Mouse (Mus musculus) hindbrain, postnatal 0 days (tissue): ENCODE results near the gene Rorc. TPM values are rescaled to one million over a fixed set of nuclear protein-coding genes. Genes with fewer than 3 reads are reported as not detected.

Experiments
- ATAC-seq: fragments of 200-750 bp; cut with Nextera tagmentation; 2 replicates; pipeline ENCODE4 v1.8.0; 2017; ENCODE audit warnings: mild to moderate bottlenecking, moderate TSS enrichment, moderate library complexity
- DNase-seq: peaks from one replicate; pipeline ENCODE4 v3.0.0-alpha.2; 2015; ENCODE audit warnings: low spot score
- H3K27ac ChIP-seq: fragments of 300-500 bp; sonication (generic); 2 replicates; pipeline ENCODE4 v1.5.1; 2014; ENCODE audit warnings: mild to moderate bottlenecking
- H3K27me3 ChIP-seq: fragments of 300-500 bp; sonication (generic); 2 replicates; pipeline ENCODE4 v1.6.1; 2014; ENCODE audit warnings: low read length, mixed read lengths; ENCODE audit not compliant: insufficient read depth
- H3K36me3 ChIP-seq: fragments of 300-500 bp; sonication (generic); 2 replicates; pipeline ENCODE4 v1.6.1; 2014; ENCODE audit warnings: low read length, mixed read lengths; ENCODE audit not compliant: insufficient read depth
- H3K4me1 ChIP-seq: fragments of 300-500 bp; sonication (generic); 2 replicates; pipeline ENCODE4 v1.6.1; 2014; ENCODE audit warnings: antibody characterized with exemption, low read length, mixed read lengths; ENCODE audit not compliant: insufficient read depth
- H3K4me2 ChIP-seq: fragments of 300-500 bp; sonication (generic); 2 replicates; pipeline ENCODE4 v1.6.1; 2014; ENCODE audit warnings: low read depth, mild to moderate bottlenecking, low read length, moderate library complexity, mixed read lengths
- H3K4me3 ChIP-seq: fragments of 300-500 bp; sonication (generic); 2 replicates; pipeline ENCODE4 v1.5.1; 2014; ENCODE audit warnings: low read length
- H3K9ac ChIP-seq: fragments of 300-500 bp; sonication (generic); replicated peaks from 2 replicates; pipeline ENCODE4 v1.6.1; 2014; ENCODE audit warnings: mild to moderate bottlenecking, low read length, moderate library complexity, mixed read lengths
- H3K9me3 ChIP-seq: fragments of 300-500 bp; sonication (generic); 2 replicates; pipeline ENCODE4 v1.6.1; 2016; ENCODE audit warnings: low read length, mixed read lengths
- CTCF ChIP-seq: IDR thresholded peaks from 2 replicates; pipeline ENCODE4 v1.5.1; 2016; ENCODE audit warnings: antibody characterized with exemption, control low read depth, low read depth
- WGBS: fragments of 180-500 bp; shearing (Covaris S2); extraction: QIAGEN DNeasy Blood & Tissue Kit; methylation state at CpG from one replicate; pipeline ENCODE4 v1.1.7; 2014; 5-methylcytosine and 5-hydroxymethylcytosine counted together
- polyA plus RNA-seq: library from polyadenylated mRNA; unstranded; fragments of >200 nt; fragmentation: Nextera tagmentation; extraction: Ambion mirVana; gene quantifications from 2 replicates; pipeline ENCODE4 v1.2.1, GENCODE M21; 2015
- total RNA-seq: library from RNA; depleted of rRNA; stranded (reverse); fragments of >200 nt; gene quantifications from 2 replicates; pipeline ENCODE4 v1.2.3, GENCODE M21; 2014

Rorc gene
- total and polyA plus RNA-seq, 2 experiments from 2014 or later: 0.45 to 1.5 TPM

- ATAC-seq: no peak
- H3K9me3 ChIP-seq: no peaks in the 10 kb centered on the region
- no peak overlapping the region for H3K9ac ChIP-seq
- no peaks in the 10 kb centered on the region for H3K27me3 ChIP-seq
- H3K4me2 ChIP-seq: no peak overlapping the region
- no peaks in the 10 kb centered on the region for H3K36me3 ChIP-seq
- H3K4me3 ChIP-seq: no peak overlapping the region
- no peaks in the 10 kb centered on the region; the same call in 1 of the 2 replicates for H3K4me1 ChIP-seq
- DNase-seq: no peak
- TF ChIP-seq CTCF: no peak
- 89% methylated on average over 6 of the region's 6 CpGs for WGBS
- H3K27ac ChIP-seq: no peak overlapping the region
Measured at GRCm38 (mm10) chr3:94367511-94367910, 5.1 kb upstream of the Rorc start.

GRCm38 (mm10) chr3:94368631-94369030, 4.0 kb upstream of the Rorc start:
- TF ChIP-seq CTCF: no peak
- 73% methylated on average over 6 of the region's 6 CpGs for WGBS
- H3K4me3 ChIP-seq: no peak overlapping the region
- peaks cover 10% of the 10 kb centered on the region; the same call in 1 of the 2 replicates for H3K4me1 ChIP-seq
- no peak overlapping the region for H3K4me2 ChIP-seq
- H3K27ac ChIP-seq: no peak overlapping the region
- ATAC-seq: no peak
- no peaks in the 10 kb centered on the region for H3K9me3 ChIP-seq
- no peak for DNase-seq
- no peaks in the 10 kb centered on the region for H3K36me3 ChIP-seq
- H3K9ac ChIP-seq: no peak overlapping the region
- H3K27me3 ChIP-seq: no peaks in the 10 kb centered on the region

GRCm38 (mm10) chr3:94369709-94370108, 2.9 kb upstream of the Rorc start:
- DNase-seq (no peak), ATAC-seq (no peak)
- Histone ChIP-seq H3K9ac (no peak overlapping the region), H3K27ac (no peak overlapping the region), H3K36me3 (no peaks in the 10 kb centered on the region), H3K4me1 (peaks cover 12% of the 10 kb centered on the region; the same call in 1 of the 2 replicates), H3K4me2 (no peak overlapping the region), H3K9me3 (no peaks in the 10 kb centered on the region), H3K27me3 (no peaks in the 10 kb centered on the region), H3K4me3 (no peak overlapping the region)
- 54% methylated on average over 2 of the region's 2 CpGs for WGBS
- no peak for TF ChIP-seq CTCF

GRCm38 (mm10) chr3:94371637-94372036, 957 bp upstream of the Rorc start:
- H3K27me3 ChIP-seq: no peaks in the 10 kb centered on the region
- H3K4me3 ChIP-seq: peak overlapping the region; percentile 16
- peak overlapping the region; percentile 43 for H3K4me2 ChIP-seq
- H3K9me3 ChIP-seq: no peaks in the 10 kb centered on the region
- peak; percentile 88 for DNase-seq
- TF ChIP-seq CTCF: no peak
- no peaks in the 10 kb centered on the region for H3K36me3 ChIP-seq
- peaks cover 12% of the 10 kb centered on the region; the same call in 1 of the 2 replicates for H3K4me1 ChIP-seq
- no peak overlapping the region; the same call in 1 of the 2 replicates for H3K27ac ChIP-seq
- 10% methylated on average over 11 of the region's 11 CpGs for WGBS
- H3K9ac ChIP-seq: 0 out of 2 replicates have a peak overlapping the region, but pooled peaks have one; percentile 21
- peak; percentile 59 for ATAC-seq

GRCm38 (mm10) chr3:94372038-94372437, 556 bp upstream of the Rorc start:
- Histone ChIP-seq H3K27me3 (no peaks in the 10 kb centered on the region), H3K4me3 (peak overlapping the region; percentile 16; the same call in 1 of the 2 replicates), H3K27ac (no peak overlapping the region), H3K4me2 (peak overlapping the region; percentile 43), H3K9ac (0 out of 2 replicates have a peak overlapping the region, but pooled peaks have one; percentile 21), H3K4me1 (peaks cover 12% of the 10 kb centered on the region; the same call in 1 of the 2 replicates), H3K9me3 (no peaks in the 10 kb centered on the region), H3K36me3 (no peaks in the 10 kb centered on the region)
- TF ChIP-seq CTCF: no peak
- no peak for DNase-seq
- ATAC-seq: peak; percentile 7; the same call in 1 of the 2 replicates
- 0% methylated on average over 3 of the region's 3 CpGs for WGBS

GRCm38 (mm10) chr3:94373090-94373489, 496 bp downstream of the Rorc start:
- ATAC-seq (peak; percentile 18; the same call in 1 of the 2 replicates), DNase-seq (no peak)
- Histone ChIP-seq H3K36me3 (no peaks in the 10 kb centered on the region), H3K9me3 (no peaks in the 10 kb centered on the region), H3K4me2 (peak overlapping the region; percentile 42), H3K27me3 (no peaks in the 10 kb centered on the region), H3K4me1 (peaks cover 12% of the 10 kb centered on the region; the same call in 1 of the 2 replicates), H3K9ac (no peak overlapping the region), H3K27ac (0 out of 2 replicates have a peak overlapping the region, but pooled peaks have one; percentile 26), H3K4me3 (peak overlapping the region; percentile 13)
- TF ChIP-seq CTCF: no peak
- WGBS: under 1% methylated on average over 10 of the region's 10 CpGs

- TF ChIP-seq CTCF: no peak
- H3K4me2 ChIP-seq: peak overlapping the region; percentile 42
- H3K4me3 ChIP-seq: peak overlapping the region; percentile 13
- no peaks in the 10 kb centered on the region for H3K36me3 ChIP-seq
- no peaks in the 10 kb centered on the region for H3K27me3 ChIP-seq
- ATAC-seq (peak; percentile 63), DNase-seq (peak; percentile 65)
- 0% methylated on average over 5 of the region's 5 CpGs for WGBS
- peak overlapping the region; percentile 38; the same call in 1 of the 2 replicates for H3K27ac ChIP-seq
- no peaks in the 10 kb centered on the region for H3K9me3 ChIP-seq
- no peak overlapping the region for H3K9ac ChIP-seq
- H3K4me1 ChIP-seq: peaks cover 12% of the 10 kb centered on the region; the same call in 1 of the 2 replicates
Measured at GRCm38 (mm10) chr3:94373597-94374011, 1.0 kb downstream of the Rorc start.
